Mouse (Mus musculus): ENCODE measurements at regions not wholly inside any gene's neighbourhood (a gene's known extent, or its start where the extent isn't known, plus 50 kb on each side); places are given as distances from the start of the nearest gene placed in this dataset.

DNA sequence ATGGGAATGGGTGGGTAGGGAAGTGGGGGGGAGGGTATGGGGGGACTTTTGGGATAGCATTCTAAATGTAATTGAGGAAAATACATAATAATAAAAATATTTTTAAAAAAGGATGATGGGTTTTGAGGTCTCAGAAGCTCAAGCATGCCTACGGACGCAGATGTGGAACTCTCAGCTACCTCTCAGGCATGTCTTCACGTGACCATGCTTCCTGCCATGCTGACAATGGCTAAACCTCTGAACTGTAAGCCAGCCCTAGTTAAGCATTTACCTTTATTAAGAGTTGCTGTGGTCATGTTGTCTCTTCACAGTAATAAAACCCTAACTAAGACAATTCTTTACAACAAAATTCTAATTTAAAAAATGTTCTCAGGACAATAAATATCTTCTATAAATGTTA is 80.0 kb downstream of the Tex36 start:
- no peak for DNase-seq (ENCODE audit: low spot score)

- no peak for DNase-seq (ENCODE audit: low spot score)
Observed at GRCm38 (mm10) chr7:133518926-133519325, 83.0 kb downstream of the Tex36 start.

- no peak for DNase-seq (ENCODE audit: low spot score)
Observed at GRCm38 (mm10) chr7:133517576-133517975, 84.4 kb downstream of the Tex36 start.

GRCm38 (mm10) chr7:133510926-133511325 is 91.0 kb downstream of the Tex36 start:
- no peak for DNase-seq (ENCODE audit: low spot score)

DNA sequence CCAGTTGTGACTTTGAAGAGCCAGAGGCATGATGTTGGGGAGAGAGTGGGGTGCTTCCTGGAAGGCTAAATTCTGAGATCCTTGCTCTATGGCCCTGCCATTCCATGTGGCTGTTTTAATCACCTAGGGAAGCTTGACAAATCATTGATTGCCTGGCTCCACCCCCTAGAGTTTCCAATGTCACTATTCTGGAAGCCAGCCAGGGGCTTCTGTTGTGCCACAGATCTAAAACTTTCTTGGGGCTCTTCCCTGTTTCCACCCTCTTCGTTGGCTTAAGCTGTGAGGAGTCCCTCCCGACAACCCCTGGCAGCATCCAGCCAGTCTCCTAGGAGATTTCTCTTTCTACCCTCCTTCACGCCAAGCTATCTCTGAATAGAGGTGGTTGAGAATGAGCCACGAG is 92.5 kb downstream of the Tex36 start:
- DNase-seq (ENCODE audit: low spot score) = no peak

DNA sequence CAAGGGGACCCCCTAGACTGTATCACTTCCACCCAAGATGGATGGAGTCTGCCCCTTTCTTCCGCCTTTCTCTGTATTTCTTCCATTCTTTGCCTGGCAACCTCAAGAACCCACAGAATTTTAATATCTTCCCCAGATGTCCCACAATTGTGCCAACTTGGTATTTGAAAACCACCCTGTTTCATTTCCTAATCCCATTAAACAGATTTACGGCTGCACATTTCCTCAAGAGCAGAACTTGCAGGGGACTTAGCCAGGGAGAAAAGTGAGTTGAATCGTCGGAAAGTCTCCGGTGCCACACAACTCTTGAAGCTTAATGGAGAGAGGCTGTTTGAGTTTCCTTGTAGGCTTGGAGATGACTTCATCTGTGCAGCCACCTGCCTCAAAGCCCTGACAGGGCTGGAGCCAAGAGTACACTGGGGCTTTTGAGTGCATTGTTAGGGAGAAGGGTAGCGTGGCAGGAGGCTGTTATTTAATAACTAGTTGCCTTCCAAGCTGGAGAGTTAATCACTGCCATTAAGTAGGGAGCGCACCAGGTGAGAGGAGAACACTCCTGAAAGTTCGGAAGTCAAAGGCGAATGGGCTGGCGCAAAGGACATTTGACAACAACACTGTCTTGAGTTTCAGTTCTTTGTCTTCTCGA is 93.5 kb downstream of the Tex36 start:
- DNase-seq (ENCODE audit: low spot score) = no peak

- DNase-seq (ENCODE audit: low spot score) = no peak
Observed at GRCm38 (mm10) chr7:133505628-133506027, 96.3 kb downstream of the Tex36 start.

DNA sequence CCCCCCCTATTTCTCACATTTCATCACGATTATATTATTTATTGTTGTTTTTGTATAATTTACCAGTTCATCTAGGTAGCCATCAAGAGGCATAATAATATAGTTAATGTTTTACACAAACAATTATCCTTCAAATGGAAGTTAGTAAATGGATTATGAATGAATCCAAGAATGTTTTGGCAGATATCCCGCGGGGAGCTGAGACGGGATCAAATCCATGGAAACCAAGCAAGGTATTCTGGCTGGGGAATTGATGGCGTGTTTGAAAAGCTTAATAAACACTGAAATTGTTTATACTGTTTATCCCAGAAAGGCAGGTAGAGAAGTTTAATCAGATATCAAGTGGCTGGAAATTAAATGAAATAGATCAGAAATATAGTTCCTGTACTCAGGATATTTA is 98.0 kb downstream of the Tex36 start:
- no peak for DNase-seq (ENCODE audit: low spot score)

GRCm38 (mm10) chr7:133502731-133503130 is 99.2 kb downstream of the Tex36 start:
- no peak for DNase-seq (ENCODE audit: low spot score)

DNA sequence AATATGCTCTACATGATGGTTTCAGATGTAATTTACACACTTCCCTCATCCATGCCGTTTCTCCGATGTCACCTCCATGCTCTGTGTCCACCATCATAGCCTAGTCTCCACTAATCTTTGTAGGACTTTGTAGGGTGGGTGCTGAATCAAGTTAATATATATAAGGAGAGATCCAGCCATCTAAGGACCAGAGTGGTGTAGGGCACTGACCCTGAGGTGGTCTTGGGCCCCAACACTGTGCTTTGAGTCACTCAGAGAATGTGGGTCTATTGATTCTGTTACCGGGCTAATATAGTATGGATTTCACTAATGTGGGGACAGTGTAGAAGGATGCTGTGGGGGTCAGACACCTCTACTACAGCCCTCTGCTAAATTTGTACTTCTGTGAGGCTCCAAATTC is 104.4 kb downstream of the Tex36 start:
- no peak for DNase-seq (ENCODE audit: low spot score)

GRCm38 (mm10) chr7:133494982-133495550 is 106.9 kb downstream of the Tex36 start:
- no peak for DNase-seq (ENCODE audit: low spot score)

GRCm38 (mm10) chr7:133494256-133494981 is 107.5 kb downstream of the Tex36 start:
- no peak for DNase-seq (ENCODE audit: low spot score)

- no peak for DNase-seq (ENCODE audit: low spot score)
Observed at GRCm38 (mm10) chr7:133492626-133493025, 109.3 kb downstream of the Tex36 start.

GRCm38 (mm10) chr7:133487887-133488630 is 113.9 kb downstream of the Tex36 start:
- DNase-seq (ENCODE audit: low spot score) = no peak

- no peak for DNase-seq (ENCODE audit: low spot score)
Observed at GRCm38 (mm10) chr7:133484430-133484841, 117.5 kb downstream of the Tex36 start.

DNA sequence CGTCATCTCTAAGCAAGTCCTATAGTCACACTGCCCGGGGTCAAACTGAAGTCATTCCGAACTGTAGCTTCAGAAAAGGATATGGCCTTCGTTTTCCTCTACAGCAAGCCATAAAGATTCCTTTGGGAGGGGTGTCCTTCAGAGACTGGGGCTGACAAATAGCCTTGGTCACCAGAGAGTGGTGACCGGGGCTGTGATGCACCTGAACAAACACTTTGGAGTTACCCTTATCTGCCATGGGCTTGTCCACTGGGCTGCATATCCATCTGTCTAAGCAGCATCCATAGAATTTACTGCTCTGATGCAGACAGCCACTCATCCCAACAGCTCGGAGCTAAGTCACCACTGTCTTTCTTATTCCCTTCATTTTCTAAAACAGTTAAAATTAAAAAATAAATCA is 120.4 kb downstream of the Tex36 start:
- no peak for DNase-seq (ENCODE audit: low spot score)

DNA sequence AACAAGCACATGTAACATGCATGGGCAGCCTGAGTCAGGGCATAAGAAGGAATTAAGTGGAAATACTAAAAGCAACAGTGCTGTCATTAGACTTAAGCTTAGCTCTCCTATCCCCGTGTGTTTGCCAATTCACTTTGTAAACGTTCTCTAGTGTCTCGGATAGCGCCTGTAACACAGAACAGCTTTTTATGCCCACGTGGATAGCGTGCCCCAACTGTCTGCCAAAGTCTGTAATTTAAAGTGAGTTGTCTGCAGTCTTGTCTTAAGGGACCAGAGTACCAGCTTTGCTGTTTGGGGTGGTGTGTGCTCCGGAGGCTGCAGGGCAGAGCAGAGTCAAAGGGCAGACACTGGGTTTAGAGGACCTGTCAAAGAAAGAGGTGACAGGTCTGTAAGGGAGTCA is 122.3 kb downstream of the Tex36 start:
- DNase-seq (ENCODE audit: low spot score) = no peak

- no peak for DNase-seq (ENCODE audit: low spot score)
Observed at GRCm38 (mm10) chr7:133477933-133478332, 124.0 kb downstream of the Tex36 start.

DNA sequence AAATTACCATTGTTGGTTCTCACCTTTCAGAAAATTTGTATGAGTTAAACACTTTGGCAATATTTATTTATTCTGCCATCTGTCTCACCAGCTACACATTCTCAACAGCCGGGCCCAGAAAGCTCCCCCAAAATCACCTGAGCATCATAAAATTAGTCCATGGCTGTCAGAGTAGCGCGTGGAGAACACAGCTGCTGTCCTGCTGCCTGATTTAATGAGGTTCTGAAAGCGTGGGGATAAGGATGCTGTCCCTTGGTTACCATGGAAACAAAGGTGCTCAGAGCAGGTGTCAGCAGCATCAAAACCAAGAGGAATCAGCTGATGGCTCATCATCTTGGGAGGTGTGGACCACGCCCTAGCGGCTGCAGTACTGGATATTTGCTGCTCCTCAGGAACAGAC is 124.7 kb downstream of the Tex36 start:
- no peak for DNase-seq (ENCODE audit: low spot score)

GRCm38 (mm10) chr7:133471706-133472105 is 130.3 kb downstream of the Tex36 start:
- no peak for DNase-seq (ENCODE audit: low spot score)

DNA sequence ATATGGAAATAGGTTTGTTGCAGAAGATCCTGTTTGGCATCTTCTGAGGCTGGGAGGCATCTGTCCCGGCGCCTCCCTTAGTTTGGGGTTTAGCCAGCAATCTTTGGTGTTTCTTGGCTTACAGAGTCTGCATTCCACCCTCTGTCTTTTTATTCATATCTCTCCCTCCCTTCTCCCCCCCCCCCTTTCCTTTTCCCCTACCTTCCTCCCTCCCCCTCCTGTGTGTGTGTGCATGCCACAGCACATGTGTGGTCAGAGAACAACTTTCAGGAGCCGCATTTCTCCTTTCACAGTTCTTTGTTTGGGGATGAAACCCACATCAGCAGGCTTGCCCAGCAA is 131.4 kb downstream of the Tex36 start:
- no peak for DNase-seq (ENCODE audit: low spot score)

GRCm38 (mm10) chr7:133469952-133470619 is 131.9 kb downstream of the Tex36 start:
- no peak for DNase-seq (ENCODE audit: low spot score)

Data from ovary, postnatal 14 days (tissue).